Mouse (Mus musculus): ENCODE data around the gene 2010111I01Rik.

GRCm38 (mm10) chr13:62919647-62920341, 44.9 kb upstream of the 2010111I01Rik start:
- TF ChIP-seq CTCF (IDR thresholded peaks at IDR 0.05) (peak; percentile 79), POLR2A (IDR thresholded peaks at IDR 0.05; ENCODE audit: insufficient read depth, low read depth, low read length) (no peak), EP300 (IDR thresholded peaks at IDR 0.05; ENCODE audit: insufficient read depth, low read depth, low read length) (0 out of 2 replicates have a peak, but pooled peaks have one; percentile 36)

Data from heart, adult 2 months (tissue).